9 mouse cellular contexts compared by ENCODE assay signal in genomic region chr12:80230854-80231253, GRCm38 (mm10). TPM values are rescaled to one million over a fixed set of nuclear protein-coding genes. Genes with fewer than 3 reads are reported as not detected.
A peak's percentile ranks its signal among the peaks of the same experiment; 100 is the strongest.
DNase-seq lines count a peak whose midpoint lies in the region; ATAC-seq and TF ChIP-seq lines count a peak whose summit lies in the region.
"Had no signal": no experiment of that assay in that cellular context is flagged by ENCODE, and none has a peak within 500 bp of the region (broad histone marks: within the 10 kb centered on the region; RNA-seq: fewer than 3 reads in every experiment).

No protein-coding gene starts in this region.

- peak overlapping the region; percentile 32; the same call in 1 of the 2 replicates for H3K9ac ChIP-seq in heart, embryonic 14.5 days (ENCODE audit: low read length)
- H3K9ac ChIP-seq in hindbrain, embryonic 13.5 days = no peak overlapping the region
- no peak overlapping the region for H3K9ac ChIP-seq in midbrain, embryonic 12.5 days (replicated peaks)

- H3K4me1 ChIP-seq in heart, embryonic 14.5 days (ENCODE audit: control insufficient read depth in 2 of 2, insufficient read depth in 2 of 2, low read length in 2 of 2) = peaks cover 58 to 68% of the 10 kb centered on the region in 2 experiments
- peaks cover 57% of the 10 kb centered on the region for H3K4me1 ChIP-seq in bone marrow macrophage, adult 2 months (ENCODE audit: control insufficient read depth, insufficient read depth, low read length)
- peaks cover 42% of the 10 kb centered on the region for H3K4me1 ChIP-seq in hindbrain, embryonic 13.5 days (replicated peaks)
- peaks cover 34% of the 10 kb centered on the region for H3K4me1 ChIP-seq in midbrain, embryonic 12.5 days

- no peak for TF ChIP-seq POLR2A in bone marrow macrophage, adult 2 months (IDR thresholded peaks at IDR 0.05; ENCODE audit: borderline replicate concordance, low read depth, low read length)

- no peak overlapping the region for H3K4me3 ChIP-seq in heart, embryonic 14.5 days (ENCODE audit: control insufficient read depth in 1 of 2, insufficient read depth in 1 of 2, low read depth in 1 of 2, low read length in 2 of 2)
- no peak overlapping the region for H3K4me3 ChIP-seq in bone marrow macrophage, adult 2 months (ENCODE audit: insufficient read depth, low read length)
- H3K4me3 ChIP-seq in hindbrain, embryonic 13.5 days = no peak overlapping the region
- H3K4me3 ChIP-seq in midbrain, embryonic 12.5 days = no peak overlapping the region

- peak overlapping the region; percentile 80 to 95 for H3K27ac ChIP-seq in heart, embryonic 14.5 days (replicated peaks in 1 of 2; ENCODE audit: control insufficient read depth in 1 of 2, insufficient read depth in 1 of 2, low read depth in 2 of 2, low read length in 2 of 2)
- H3K27ac ChIP-seq in bone marrow macrophage, adult 2 months (ENCODE audit: insufficient read depth, low read depth, low read length) = peak overlapping the region; percentile 87
- peak overlapping the region; percentile 59 for H3K27ac ChIP-seq in hindbrain, embryonic 13.5 days
- H3K27ac ChIP-seq in midbrain, embryonic 12.5 days (replicated peaks) = peak overlapping the region; percentile 56

- 50% methylated on average over 5 of the region's 5 CpGs for WGBS in heart, embryonic 14.5 days
- 67% methylated on average over 5 of the region's 5 CpGs for WGBS in hindbrain, embryonic 13.5 days
- 63% methylated on average over 5 of the region's 5 CpGs for WGBS in midbrain, embryonic 12.5 days

- ATAC-seq in heart, embryonic 14.5 days (ENCODE audit: insufficient number of reproducible peaks, insufficient read depth, low FRiP score, low read depth) = no peak
- no peak for ATAC-seq in hindbrain, embryonic 13.5 days (ENCODE audit: low FRiP score)
- no peak for ATAC-seq in midbrain, embryonic 12.5 days (ENCODE audit: low FRiP score, low read depth)

- DNase-seq in heart, postnatal 4 days = no peak
- no peak for DNase-seq in cerebellum, adult 9-10 months
- no peak for DNase-seq in adrenal gland, postnatal 10 days
- DNase-seq in left cerebral cortex, postnatal 14 days (ENCODE audit: low spot score in 2 of 2) = no peak
- DNase-seq: cerebellum, adult 11-12 months had no signal

- no peaks in the 10 kb centered on the region for H3K27me3 ChIP-seq in heart, embryonic 14.5 days (ENCODE audit: control insufficient read depth, insufficient read depth, low read length)
- no peaks in the 10 kb centered on the region for H3K27me3 ChIP-seq in hindbrain, embryonic 13.5 days
- no peaks in the 10 kb centered on the region for H3K27me3 ChIP-seq in midbrain, embryonic 12.5 days

- no peaks in the 10 kb centered on the region for H3K9me3 ChIP-seq in heart, embryonic 14.5 days (ENCODE audit: control insufficient read depth, low read length)
- H3K9me3 ChIP-seq in hindbrain, embryonic 13.5 days = 0 out of 2 replicates have a peak, but pooled peaks cover 6% of the 10 kb centered on the region
- peaks cover 5% of the 10 kb centered on the region; the same call in 1 of the 2 replicates for H3K9me3 ChIP-seq in midbrain, embryonic 12.5 days

- H3K36me3 ChIP-seq in heart, embryonic 14.5 days (ENCODE audit: control insufficient read depth, insufficient read depth, low read length) = peaks cover 12% of the 10 kb centered on the region; the same call in 1 of the 2 replicates
- H3K36me3 ChIP-seq in hindbrain, embryonic 13.5 days = no peaks in the 10 kb centered on the region
- no peaks in the 10 kb centered on the region for H3K36me3 ChIP-seq in midbrain, embryonic 12.5 days

- no peak for TF ChIP-seq CTCF in bone marrow macrophage, adult 2 months (IDR thresholded peaks at IDR 0.05; ENCODE audit: low read depth, low read length)

- intact Hi-C loops in left cerebral cortex, postnatal 14 days (cut with DNase I) = no loop called here

- H3K4me2 ChIP-seq in heart, embryonic 14.5 days (ENCODE audit: low read length) = peak overlapping the region; percentile 45
- no peak overlapping the region for H3K4me2 ChIP-seq in hindbrain, embryonic 13.5 days
- H3K4me2 ChIP-seq in midbrain, embryonic 12.5 days (replicated peaks) = no peak overlapping the region

RNA-seq across cellular contexts. Expression of gene Actn1, which starts 29.3 kb away (rescaled TPM):
- polyA plus RNA-seq in heart, embryonic 14.5 days (2014; fragmentation: Nextera tagmentation; extraction: Ambion mirVana) = 38.7 and 42.7 TPM in 2 replicates
- total RNA-seq in heart, postnatal 4 days (2021) = 100 to 1,000 TPM; 114 to 116 TPM
- polyA plus RNA-seq in bone marrow macrophage, adult 2 months (2012; ENCODE audit: insufficient read depth, insufficient read length, missing spikeins) = 60.2 and 62.4 TPM in 2 replicates
- 7.0 TPM in 2 replicates for polyA plus RNA-seq in hindbrain, embryonic 13.5 days (2015; fragmentation: Nextera tagmentation; extraction: Ambion mirVana)
- 18.9 and 20.6 TPM in 2 replicates for polyA plus RNA-seq in midbrain, embryonic 12.5 days (2016; fragmentation: Nextera tagmentation; extraction: Ambion mirVana)
- 10 to 100 TPM; 49.3 to 53.7 TPM for total RNA-seq in adrenal gland, postnatal 10 days (2021)
- total RNA-seq in left cerebral cortex, postnatal 14 days (2021) = 100 to 1,000 TPM; 125 to 145 TPM
